Mouse (Mus musculus): ENCODE results near the gene Prkcz. TPM values are rescaled to one million over a fixed set of nuclear protein-coding genes. Genes with fewer than 3 reads are reported as not detected.
A peak's percentile ranks its signal among the peaks of the same experiment; 100 is the strongest.

Prkcz gene
- polyA plus RNA-seq, 1 experiment from 2014 or later, result 16.8 TPM

GRCm38 (mm10) chr4:155371797-155372735 lies 10.9 kb upstream of the Prkcz start:
- H3K9me3 ChIP-seq, result no peaks in the 10 kb centered on the region
- H3K27ac ChIP-seq, result no peak overlapping the region
- H3K27me3 ChIP-seq (ENCODE audit: poor library complexity, severe bottlenecking), result no peaks in the 10 kb centered on the region
- 75% methylated on average over 5 of the region's 5 CpGs for WGBS
- H3K4me3 ChIP-seq, result no peak overlapping the region
- peaks cover 12% of the 10 kb centered on the region; the same call in 1 of the 2 replicates for H3K4me1 ChIP-seq
- no peaks in the 10 kb centered on the region for H3K36me3 ChIP-seq (replicated peaks)
- DNase-seq (ENCODE audit: extremely low spot score, low spot score), result no peak

DNA sequence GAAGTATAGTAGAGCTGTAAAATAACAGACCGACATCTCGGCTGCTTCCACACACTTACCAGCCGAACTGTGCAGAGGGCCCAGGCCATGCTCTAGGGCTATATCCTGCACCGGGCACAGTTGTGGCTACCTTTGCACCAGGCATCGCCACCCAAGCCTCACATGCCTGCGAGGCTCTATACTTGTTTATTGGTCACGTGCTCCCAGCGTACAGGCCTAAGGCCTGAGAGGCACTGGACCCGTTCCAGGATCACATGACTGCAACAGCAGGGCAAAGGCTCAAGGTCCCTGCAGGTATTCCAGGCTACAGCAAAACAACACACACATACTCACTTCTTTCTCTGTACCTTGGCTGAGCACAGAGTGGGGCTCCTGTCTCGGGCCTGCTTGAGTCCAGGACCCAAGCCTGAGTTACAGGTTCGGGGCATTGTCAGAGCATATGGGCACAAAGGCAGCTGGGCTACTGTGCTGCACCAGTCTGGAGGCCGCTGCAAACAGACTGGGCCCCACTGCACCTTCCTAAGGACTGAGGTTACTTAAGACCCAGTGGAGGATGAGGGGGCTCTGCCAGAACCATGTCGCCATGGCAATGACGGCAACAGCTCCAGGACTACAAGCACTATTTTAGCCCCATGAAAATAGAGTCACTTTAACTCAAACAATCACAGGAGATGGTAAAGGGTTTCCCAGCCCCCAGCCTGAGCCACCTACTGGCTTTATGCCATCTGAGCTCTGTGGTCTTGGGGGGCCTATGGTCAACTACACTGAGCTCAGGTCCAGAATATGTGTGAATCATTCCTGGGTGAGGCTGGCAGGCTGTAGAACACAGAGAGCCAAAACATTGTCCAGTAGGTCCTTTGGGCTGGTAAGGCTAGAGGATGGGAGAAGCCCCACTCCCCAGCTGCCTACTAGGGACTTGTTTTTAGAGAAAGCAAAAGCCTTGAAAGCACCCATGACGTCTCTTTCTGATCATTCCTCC lies 9.9 kb upstream of the Prkcz start:
- Histone ChIP-seq H3K27ac (no peak overlapping the region), H3K9me3 (no peaks in the 10 kb centered on the region), H3K4me1 (peaks cover 12% of the 10 kb centered on the region; the same call in 1 of the 2 replicates), H3K36me3 (replicated peaks) (no peaks in the 10 kb centered on the region), H3K27me3 (ENCODE audit: poor library complexity, severe bottlenecking) (no peaks in the 10 kb centered on the region), H3K4me3 (no peak overlapping the region)
- WGBS, result 91% methylated on average over 15 of the region's 15 CpGs
- no peak for DNase-seq (ENCODE audit: extremely low spot score, low spot score)

DNA sequence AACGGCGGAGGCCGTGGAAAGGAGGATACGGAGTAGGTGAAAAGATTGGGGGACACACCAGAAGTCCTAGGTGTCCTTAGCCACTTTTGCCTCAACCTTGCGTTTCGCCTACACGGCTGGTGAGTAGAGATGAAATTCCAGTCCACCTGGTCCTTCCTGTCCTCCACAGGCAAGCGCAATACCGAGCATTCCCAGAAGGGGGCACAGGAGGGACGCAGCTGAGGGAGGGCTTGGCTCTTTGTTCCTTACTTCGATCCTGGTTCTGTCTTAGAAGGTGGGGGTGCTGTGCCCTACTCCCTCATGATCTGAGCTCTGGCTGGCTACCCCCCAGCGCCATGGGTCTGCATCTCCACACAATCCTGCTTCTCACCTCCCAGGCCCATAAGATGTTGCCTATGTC lies 7.5 kb upstream of the Prkcz start:
- 29% methylated on average over 12 of the region's 12 CpGs for WGBS
- peaks cover 12% of the 10 kb centered on the region; the same call in 1 of the 2 replicates for H3K4me1 ChIP-seq
- no peaks in the 10 kb centered on the region for H3K9me3 ChIP-seq
- peaks cover 17% of the 10 kb centered on the region for H3K27me3 ChIP-seq (ENCODE audit: poor library complexity, severe bottlenecking)
- no peaks in the 10 kb centered on the region for H3K36me3 ChIP-seq (replicated peaks)
- peak; percentile 73 for DNase-seq (ENCODE audit: extremely low spot score, low spot score)
- peak overlapping the region; percentile 71; the same call in 1 of the 2 replicates for H3K27ac ChIP-seq
- H3K4me3 ChIP-seq, result peak overlapping the region; percentile 14; the same call in 1 of the 2 replicates

GRCm38 (mm10) chr4:155367739-155368138 lies 6.6 kb upstream of the Prkcz start:
- peaks cover 15% of the 10 kb centered on the region for H3K4me1 ChIP-seq
- peaks cover 26% of the 10 kb centered on the region for H3K27me3 ChIP-seq (ENCODE audit: poor library complexity, severe bottlenecking)
- H3K4me3 ChIP-seq, result no peak overlapping the region
- no peaks in the 10 kb centered on the region for H3K36me3 ChIP-seq (replicated peaks)
- no peak overlapping the region for H3K27ac ChIP-seq
- no peak for DNase-seq (ENCODE audit: extremely low spot score, low spot score)
- H3K9me3 ChIP-seq, result no peaks in the 10 kb centered on the region
- WGBS, result 93% methylated on average over 9 of the region's 9 CpGs

DNA sequence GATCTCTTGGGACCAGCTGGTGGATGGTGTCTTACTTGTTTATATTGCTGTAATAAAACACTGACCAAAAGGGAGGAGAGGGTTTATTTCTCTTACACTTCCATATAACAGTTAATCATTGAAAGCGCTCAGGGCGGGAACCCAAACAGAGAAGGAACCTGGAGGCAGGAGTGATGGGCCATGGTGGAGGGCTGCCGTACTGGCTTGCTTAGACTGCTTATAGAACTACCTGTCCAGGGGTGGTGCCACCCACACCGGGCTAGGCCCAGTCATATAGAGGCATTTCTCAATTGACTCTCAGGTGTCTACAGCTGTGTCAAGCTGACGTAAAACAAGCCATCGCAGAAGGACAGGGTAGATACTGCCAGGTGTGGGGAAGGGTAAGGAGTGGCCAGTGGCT lies 5.6 kb upstream of the Prkcz start:
- DNase-seq (ENCODE audit: extremely low spot score, low spot score), result no peak
- Histone ChIP-seq H3K4me3 (no peak overlapping the region), H3K9me3 (no peaks in the 10 kb centered on the region), H3K36me3 (replicated peaks) (no peaks in the 10 kb centered on the region), H3K27me3 (ENCODE audit: poor library complexity, severe bottlenecking) (peaks cover 36% of the 10 kb centered on the region), H3K4me1 (peaks cover 20% of the 10 kb centered on the region), H3K27ac (no peak overlapping the region)
- 89% methylated on average over 6 of the region's 6 CpGs for WGBS

DNA sequence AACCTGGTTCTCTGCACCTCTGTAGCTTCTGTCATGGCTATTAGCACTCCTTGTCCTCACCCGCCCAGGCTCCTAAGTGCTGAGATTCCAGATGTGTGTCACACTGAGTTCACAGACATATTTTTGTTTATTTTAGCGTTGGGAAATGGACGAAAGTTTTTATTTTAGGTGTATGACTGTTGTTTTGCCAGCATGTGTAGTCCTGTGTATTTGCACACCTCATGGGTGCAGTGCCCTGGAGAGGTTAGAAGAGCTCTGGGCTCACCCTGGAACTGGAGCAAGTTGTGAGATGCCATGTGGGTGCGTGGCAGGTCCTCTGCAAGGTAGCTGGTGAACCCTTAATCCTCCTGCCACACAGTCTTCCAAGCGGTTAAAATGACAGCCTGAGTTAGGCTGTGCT lies 1.3 kb upstream of the Prkcz start:
- Histone ChIP-seq H3K27me3 (ENCODE audit: poor library complexity, severe bottlenecking) (peaks cover 71% of the 10 kb centered on the region), H3K4me1 (peaks cover 35% of the 10 kb centered on the region), H3K27ac (no peak overlapping the region), H3K9me3 (no peaks in the 10 kb centered on the region), H3K4me3 (peak overlapping the region; percentile 56; the same call in 1 of the 2 replicates), H3K36me3 (replicated peaks) (no peaks in the 10 kb centered on the region)
- WGBS, result 44% methylated on average over 5 of the region's 5 CpGs
- no peak for DNase-seq (ENCODE audit: extremely low spot score, low spot score)

DNA sequence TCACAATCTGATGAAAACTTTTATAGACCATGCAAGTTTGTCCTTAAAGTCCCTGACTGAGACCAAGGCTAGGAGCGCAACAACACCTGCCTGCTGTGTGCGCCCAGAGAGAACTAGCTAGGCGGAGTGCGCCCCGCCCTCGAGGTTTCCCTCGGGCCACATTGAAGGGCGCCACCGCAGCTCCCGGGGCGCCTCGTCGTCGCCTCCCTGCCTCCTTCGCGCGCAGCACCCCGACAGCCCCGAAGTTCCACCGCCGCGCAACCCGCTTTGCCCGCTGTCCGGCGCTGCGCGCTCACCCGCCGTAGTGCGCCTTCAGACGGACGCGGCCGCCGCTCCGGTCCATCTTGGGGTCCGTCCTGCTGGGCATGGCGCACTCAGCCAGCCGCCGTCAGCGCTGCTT lies 305 bp downstream of the Prkcz start:
- H3K4me1 ChIP-seq, result peaks cover 35% of the 10 kb centered on the region
- peaks cover 71% of the 10 kb centered on the region for H3K27me3 ChIP-seq (ENCODE audit: poor library complexity, severe bottlenecking)
- no peaks in the 10 kb centered on the region for H3K9me3 ChIP-seq
- DNase-seq (ENCODE audit: extremely low spot score, low spot score), result peak; percentile 24
- peak overlapping the region; percentile 56 for H3K4me3 ChIP-seq
- peak overlapping the region; percentile 68 for H3K27ac ChIP-seq
- 0% methylated on average over 42 of the region's 42 CpGs for WGBS
- 0 out of 2 replicates have a peak, but pooled peaks cover 4% of the 10 kb centered on the region for H3K36me3 ChIP-seq (replicated peaks)

DNA sequence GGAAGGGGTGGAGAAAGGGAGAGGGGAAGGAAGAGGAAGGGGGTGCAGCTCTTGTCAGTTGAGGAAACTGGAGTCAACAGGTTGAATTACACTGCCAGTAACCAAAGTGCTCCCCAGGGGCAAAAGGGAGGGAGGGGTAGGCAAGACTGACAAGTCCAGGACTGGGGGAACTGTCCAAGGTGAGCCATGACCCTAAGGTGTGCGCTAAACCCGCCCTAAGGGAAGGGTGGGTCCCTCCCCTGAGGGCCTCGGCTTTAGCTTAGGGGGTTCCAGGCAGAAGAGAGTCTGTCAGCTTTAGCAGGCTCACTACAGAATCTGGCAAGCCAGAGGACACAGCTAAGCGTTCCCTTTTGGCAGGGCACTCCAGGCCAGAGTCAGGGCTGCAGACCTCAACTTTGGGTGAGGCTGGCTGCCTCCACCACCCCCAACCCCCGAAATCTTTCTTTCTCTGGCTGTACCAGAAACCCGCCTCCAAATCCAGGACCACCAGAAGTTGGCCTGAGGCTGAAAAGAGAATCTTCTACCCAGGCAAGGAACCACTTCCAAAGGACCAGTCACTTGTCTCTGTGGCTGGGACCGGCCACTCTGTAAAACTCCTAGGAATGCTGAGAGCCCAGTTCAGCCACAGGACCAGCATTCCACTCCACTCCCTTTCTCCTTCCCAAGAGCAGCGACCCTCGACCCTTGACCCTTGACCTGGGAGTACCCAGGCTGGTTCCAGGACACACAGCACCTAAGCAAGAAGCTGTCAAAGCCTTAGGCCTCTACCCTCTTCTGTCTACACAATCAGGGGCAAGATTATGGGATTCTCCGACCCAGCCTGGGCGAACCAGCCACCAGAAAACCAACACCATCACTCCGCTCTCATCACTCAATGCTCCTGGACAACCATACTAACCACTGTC lies 1.3 kb downstream of the Prkcz start:
- Histone ChIP-seq H3K36me3 (replicated peaks) (0 out of 2 replicates have a peak, but pooled peaks cover 4% of the 10 kb centered on the region), H3K4me1 (peaks cover 35% of the 10 kb centered on the region), H3K9me3 (no peaks in the 10 kb centered on the region), H3K27ac (no peak overlapping the region), H3K4me3 (peak overlapping the region; percentile 56; the same call in 1 of the 2 replicates), H3K27me3 (ENCODE audit: poor library complexity, severe bottlenecking) (peaks cover 65% of the 10 kb centered on the region)
- DNase-seq (ENCODE audit: extremely low spot score, low spot score), result no peak
- WGBS, result 46% methylated on average over 12 of the region's 12 CpGs

DNA sequence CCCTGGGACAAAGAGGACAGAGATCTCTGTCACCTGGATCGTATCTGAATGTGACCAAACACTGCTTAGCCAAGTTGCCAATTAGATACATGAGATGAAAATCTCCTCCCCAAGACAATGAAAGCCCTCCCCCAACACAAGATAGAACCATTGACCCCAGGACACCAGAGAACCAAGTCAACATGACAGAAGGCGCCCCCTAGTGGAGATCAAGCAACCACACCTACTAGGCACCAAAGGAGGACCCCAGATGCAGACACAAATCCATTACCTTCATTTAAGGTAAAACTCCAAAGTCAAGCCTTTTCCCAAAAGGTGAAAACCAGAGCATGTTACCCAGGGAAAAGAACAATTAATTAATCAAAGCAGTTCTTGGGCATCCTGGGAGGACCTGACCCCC lies 3.6 kb downstream of the Prkcz start:
- no peaks in the 10 kb centered on the region for H3K9me3 ChIP-seq
- H3K27me3 ChIP-seq (ENCODE audit: poor library complexity, severe bottlenecking), result peaks cover 44% of the 10 kb centered on the region
- 0 out of 2 replicates have a peak, but pooled peaks cover 4% of the 10 kb centered on the region for H3K36me3 ChIP-seq (replicated peaks)
- 52% methylated on average over 2 of the region's 2 CpGs for WGBS
- H3K4me1 ChIP-seq, result peaks cover 31% of the 10 kb centered on the region
- no peak for DNase-seq (ENCODE audit: extremely low spot score, low spot score)
- H3K27ac ChIP-seq, result no peak overlapping the region
- no peak overlapping the region for H3K4me3 ChIP-seq

- no peak for DNase-seq (ENCODE audit: extremely low spot score, low spot score)
- Histone ChIP-seq H3K9me3 (no peaks in the 10 kb centered on the region), H3K4me1 (peaks cover 18% of the 10 kb centered on the region), H3K27ac (no peak overlapping the region), H3K4me3 (no peak overlapping the region), H3K27me3 (ENCODE audit: poor library complexity, severe bottlenecking) (peaks cover 31% of the 10 kb centered on the region), H3K36me3 (replicated peaks) (0 out of 2 replicates have a peak, but pooled peaks cover 4% of the 10 kb centered on the region)
- 95% methylated on average over 10 of the region's 10 CpGs for WGBS
Observed at GRCm38 (mm10) chr4:155356354-155356753, 4.8 kb downstream of the Prkcz start.

- Histone ChIP-seq H3K9me3 (no peaks in the 10 kb centered on the region), H3K27ac (no peak overlapping the region), H3K27me3 (ENCODE audit: poor library complexity, severe bottlenecking) (peaks cover 13% of the 10 kb centered on the region), H3K4me1 (peaks cover 2% of the 10 kb centered on the region), H3K4me3 (no peak overlapping the region), H3K36me3 (replicated peaks) (0 out of 2 replicates have a peak, but pooled peaks cover 4% of the 10 kb centered on the region)
- no peak for DNase-seq (ENCODE audit: extremely low spot score, low spot score)
- 89% methylated on average over 7 of the region's 7 CpGs for WGBS
Observed at GRCm38 (mm10) chr4:155354546-155354945, 6.6 kb downstream of the Prkcz start.
